Mouse (Mus musculus): ENCODE data around the gene Casd1. TPM values are rescaled to one million over a fixed set of nuclear protein-coding genes. Genes with fewer than 3 reads are reported as not detected.
"Not testable (repeated sequence)": the region's sequence is repeated elsewhere in the genome, so short reads cannot be mapped to it uniquely, and the experiment has no call there.

Casd1 gene
- total RNA-seq, 2 experiments from 2014 or later: 51.1 TPM

- no peak for DNase-seq (ENCODE audit: low spot score in 2 of 2)
These were observed 9.7 kb downstream of the Casd1 start for GRCm38 (mm10) chr6:4610216-4610896.

- DNase-seq (ENCODE audit: low spot score in 2 of 2): no peak
These were observed 11.2 kb downstream of the Casd1 start for GRCm38 (mm10) chr6:4611853-4612252.

GRCm38 (mm10) chr6:4612431-4612830 lies 11.8 kb downstream of the Casd1 start:
- DNase-seq (ENCODE audit: low spot score in 2 of 2): no peak

DNA sequence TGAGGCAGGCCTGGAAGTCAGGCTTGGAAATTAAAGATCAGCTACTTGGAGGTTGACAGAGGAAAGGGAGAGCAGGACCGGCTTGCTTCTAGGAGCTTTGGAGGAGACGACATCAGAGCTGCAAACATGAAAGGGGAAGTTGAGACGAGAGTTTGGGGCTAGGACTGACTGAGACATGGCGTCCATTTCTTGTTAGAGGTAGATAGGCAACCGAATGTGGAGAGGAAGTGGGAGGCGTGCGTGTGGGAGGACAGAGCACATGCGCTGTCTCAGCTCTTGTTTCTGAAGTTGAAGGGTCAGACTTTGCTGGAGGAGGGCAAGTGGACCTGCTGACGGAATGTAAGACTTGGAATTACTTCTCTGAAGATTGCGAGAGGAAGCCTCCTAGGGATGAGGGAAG lies 17.3 kb downstream of the Casd1 start:
- DNase-seq (ENCODE audit: low spot score in 2 of 2): no peak

- no peak for DNase-seq (ENCODE audit: low spot score in 2 of 2)
These were observed 30.8 kb downstream of the Casd1 start for GRCm38 (mm10) chr6:4631464-4631863.

GRCm38 (mm10) chr6:4633189-4633588 lies 32.5 kb downstream of the Casd1 start:
- no peak for DNase-seq (ENCODE audit: low spot score in 2 of 2)

DNA sequence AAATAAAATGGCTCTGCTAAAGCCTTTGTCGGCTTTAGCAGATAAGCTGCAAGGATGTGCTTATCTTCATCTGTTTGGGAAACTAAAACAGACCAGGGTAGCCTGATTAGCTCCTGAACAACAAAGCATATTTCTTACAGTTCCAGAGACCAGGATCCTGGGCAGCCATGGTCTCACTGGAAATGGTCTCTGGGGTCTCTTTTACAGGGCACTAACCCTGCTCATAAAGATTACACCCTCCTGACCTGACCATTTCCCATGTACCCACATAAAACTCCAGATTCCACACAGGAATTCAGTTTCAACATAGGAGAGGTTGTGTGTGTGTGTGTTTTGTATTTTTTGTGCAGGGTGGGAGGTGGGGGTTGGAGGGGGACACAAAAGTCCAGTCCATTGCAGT lies 34.2 kb downstream of the Casd1 start:
- no peak for DNase-seq (ENCODE audit: low spot score in 2 of 2)

DNA sequence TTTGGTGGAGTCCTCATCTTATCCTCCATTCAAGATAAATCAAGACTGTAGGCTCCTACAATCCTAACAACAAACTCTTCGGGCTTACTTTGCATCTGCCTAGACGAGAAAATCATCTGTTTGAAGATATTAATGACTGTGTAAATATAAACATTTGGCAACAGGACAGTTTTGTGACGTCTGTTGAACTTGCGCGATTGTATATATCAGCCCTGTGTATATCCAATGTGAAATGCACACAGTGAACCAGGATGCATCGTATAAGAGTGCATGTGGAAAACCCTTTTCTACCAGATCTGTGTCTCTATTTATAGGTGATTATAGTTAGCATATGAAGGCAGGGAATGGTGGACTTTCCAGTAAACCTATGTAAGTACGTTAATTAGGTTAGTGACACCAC lies 41.4 kb downstream of the Casd1 start:
- DNase-seq (ENCODE audit: low spot score in 2 of 2): no peak

DNA sequence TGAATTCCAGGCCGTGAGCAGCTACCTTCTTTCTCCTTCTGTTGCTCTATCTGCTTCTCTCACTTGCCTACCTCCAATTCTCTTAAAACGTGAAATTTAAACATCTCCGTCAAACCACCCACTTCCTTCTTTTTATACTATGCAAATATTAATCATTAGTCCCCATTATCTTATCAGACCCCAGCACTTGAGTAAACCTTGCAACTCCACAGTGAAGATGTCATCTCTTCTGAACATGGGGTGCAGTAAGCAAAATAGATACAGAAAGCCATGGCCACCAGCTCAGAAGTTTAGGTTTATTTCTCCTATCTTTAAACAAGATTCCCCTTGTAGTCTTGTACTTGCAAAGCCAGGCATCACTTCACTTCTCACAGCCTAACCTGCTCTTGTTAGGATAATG lies 46.7 kb downstream of the Casd1 start:
- DNase-seq (ENCODE audit: low spot score in 2 of 2): no peak

GRCm38 (mm10) chr6:4652596-4653134 lies 52.0 kb downstream of the Casd1 start:
- no peak for DNase-seq (ENCODE audit: low spot score in 2 of 2)

GRCm38 (mm10) chr6:4653741-4654140 lies 53.1 kb downstream of the Casd1 start:
- not testable (repeated sequence) for DNase-seq (ENCODE audit: low spot score in 2 of 2)

DNA sequence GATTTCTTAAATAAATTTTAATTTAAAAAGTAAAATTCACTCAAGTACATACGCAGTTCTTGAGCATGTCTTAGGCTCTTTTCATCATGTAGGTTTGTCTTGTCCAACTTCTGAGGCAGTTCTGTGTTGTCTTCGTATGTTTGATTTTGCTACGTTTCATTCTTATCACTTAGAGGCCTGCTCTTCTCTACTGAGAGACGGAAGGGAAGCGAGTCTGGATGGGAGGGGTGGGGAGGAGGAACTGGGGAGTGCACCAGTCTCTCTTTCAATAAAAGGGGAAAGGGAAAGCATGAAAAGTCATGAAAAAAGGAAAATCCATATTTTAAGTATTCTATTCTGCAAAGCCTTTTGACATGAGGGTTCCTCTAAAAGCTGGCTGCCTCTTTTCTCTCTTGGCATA lies 54.8 kb downstream of the Casd1 start:
- DNase-seq (ENCODE audit: low spot score in 2 of 2): no peak

DNA sequence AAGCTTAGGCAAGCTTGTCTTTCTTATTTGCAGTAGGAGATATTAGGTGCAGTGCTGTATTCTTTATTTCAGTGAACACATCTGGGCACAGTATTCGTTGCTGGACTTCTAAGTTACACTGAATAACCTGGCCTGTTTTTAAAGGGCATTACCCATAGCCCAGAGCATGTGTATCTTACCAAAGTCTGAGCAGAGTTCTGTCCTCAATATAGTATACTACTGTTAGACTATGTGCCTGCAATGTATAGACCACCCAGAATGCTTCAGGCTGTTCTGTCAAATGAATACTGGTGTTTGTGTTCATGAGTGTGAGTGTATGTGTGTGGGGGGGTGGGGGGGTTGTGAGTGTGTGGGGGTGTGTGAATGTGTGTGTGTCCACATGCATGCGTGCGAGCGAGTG lies 55.3 kb downstream of the Casd1 start:
- DNase-seq (ENCODE audit: low spot score in 2 of 2): no peak

DNA sequence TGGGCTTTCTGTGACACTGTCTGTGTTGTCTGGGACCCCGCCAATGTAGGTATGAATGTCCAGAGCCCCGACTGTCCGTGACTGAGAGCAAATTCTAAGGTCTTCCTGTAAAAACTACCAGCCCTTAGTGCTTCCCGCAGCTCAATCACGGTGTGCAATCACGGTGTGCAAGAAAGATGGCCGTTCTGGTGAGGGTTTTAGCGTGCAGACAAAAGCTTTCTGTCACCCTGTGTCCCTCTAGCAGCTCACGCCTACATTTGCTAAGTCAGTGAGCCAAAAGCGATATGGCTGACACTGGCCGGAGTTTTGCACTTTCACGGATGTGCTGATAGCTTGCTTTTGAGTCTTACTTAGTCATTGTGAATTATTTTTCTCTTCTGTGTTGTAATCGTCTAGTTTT lies 58.2 kb downstream of the Casd1 start:
- DNase-seq (ENCODE audit: low spot score in 2 of 2): no peak

GRCm38 (mm10) chr6:4663516-4663915 lies 62.9 kb downstream of the Casd1 start:
- DNase-seq (ENCODE audit: low spot score in 2 of 2): no peak

GRCm38 (mm10) chr6:4664313-4664712 lies 63.7 kb downstream of the Casd1 start:
- no peak for DNase-seq (ENCODE audit: low spot score in 2 of 2)

GRCm38 (mm10) chr6:4665154-4665553 lies 64.5 kb downstream of the Casd1 start:
- DNase-seq (ENCODE audit: low spot score in 2 of 2): no peak

DNA sequence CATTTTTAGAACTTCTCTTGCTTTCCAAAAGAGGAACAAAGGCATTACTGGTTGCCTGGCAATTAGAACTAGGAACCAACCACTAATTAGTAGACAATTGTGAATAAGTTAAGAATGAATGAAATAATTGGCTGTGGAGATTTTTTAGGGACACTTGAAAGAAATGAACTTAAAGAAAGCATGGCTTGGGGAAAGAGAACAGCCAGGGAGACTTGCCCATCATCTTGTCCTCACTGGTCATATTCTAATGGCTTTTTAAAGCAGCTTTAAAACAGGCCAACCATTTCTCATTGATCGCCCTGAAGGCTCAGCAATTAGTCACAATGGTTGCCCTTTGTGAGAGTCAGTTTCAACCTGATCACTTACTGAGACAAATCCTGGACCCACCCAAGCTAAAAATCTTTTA lies 76.7 kb downstream of the Casd1 start:
- DNase-seq (ENCODE audit: low spot score in 2 of 2): no peak

DNA sequence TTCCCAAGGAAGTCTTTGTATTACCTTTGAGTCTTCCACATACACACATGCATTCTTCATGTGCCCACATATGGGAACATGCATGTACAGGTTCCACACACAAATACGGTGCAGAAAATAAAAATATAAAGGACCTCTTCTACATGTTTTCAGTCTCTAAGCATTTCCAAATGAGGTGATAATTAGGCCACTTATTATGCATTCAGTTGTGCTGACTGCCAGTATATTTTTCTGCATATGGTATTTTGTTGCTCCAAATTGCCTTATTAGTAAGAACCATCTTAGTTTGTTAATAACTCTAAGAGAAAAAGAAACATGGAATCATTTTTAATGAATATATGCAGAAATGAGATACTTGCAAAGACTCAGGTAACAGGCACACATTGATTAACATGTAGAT lies 79.3 kb downstream of the Casd1 start:
- DNase-seq (ENCODE audit: low spot score in 2 of 2): no peak

- DNase-seq (ENCODE audit: low spot score in 2 of 2): no peak
These were observed 79.9 kb downstream of the Casd1 start for GRCm38 (mm10) chr6:4680576-4680975.

- DNase-seq (ENCODE audit: low spot score in 2 of 2): no peak
These were observed 84.2 kb downstream of the Casd1 start for GRCm38 (mm10) chr6:4684706-4685340.

- no peak for DNase-seq (ENCODE audit: low spot score in 2 of 2)
These were observed 89.8 kb downstream of the Casd1 start for GRCm38 (mm10) chr6:4690438-4690837.
